Mouse (Mus musculus) layer of hippocampus, postnatal 25 days (tissue): Measurements from ENCODE around the gene Ctr9. TPM values are rescaled to one million over a fixed set of nuclear protein-coding genes. Genes with fewer than 3 reads are reported as not detected.

Experiments
- DNase-seq, 2 experiments: peaks; one replicate each; pipeline ENCODE4 v3.0.0; 2022; ENCODE audit warnings: mixed read lengths in 2 of 2, low spot score in 1 of 2; ENCODE audit errors: extremely low spot score in 1 of 2
- total RNA-seq, 2 experiments: library from RNA; stranded (reverse); gene quantifications; 2 replicates each; pipeline ENCODE4 v1.2.3; 2021

Ctr9 gene
- total RNA-seq, 2 experiments from 2014 or later: 49.8 to 54.5 TPM

DNA sequence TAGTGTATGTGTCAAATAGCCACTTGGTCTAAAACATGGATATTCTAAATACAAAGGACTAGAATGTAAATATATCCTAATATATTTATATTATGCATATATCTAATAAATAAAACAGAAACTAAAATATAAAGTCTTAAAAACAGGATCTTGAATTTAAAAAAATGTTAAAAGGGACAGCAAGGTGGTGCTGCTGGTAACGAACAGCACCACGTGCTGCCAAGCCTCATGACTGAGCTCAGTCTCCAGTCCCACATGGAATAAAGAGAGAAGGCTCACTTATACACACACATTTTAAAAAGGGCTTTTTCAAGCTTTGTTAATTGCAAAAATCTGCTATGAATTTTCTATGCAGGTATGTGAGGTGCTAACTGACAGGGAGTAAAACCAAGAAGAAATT is 55.7 kb downstream of the Ctr9 start:
- DNase-seq: no peak

DNA sequence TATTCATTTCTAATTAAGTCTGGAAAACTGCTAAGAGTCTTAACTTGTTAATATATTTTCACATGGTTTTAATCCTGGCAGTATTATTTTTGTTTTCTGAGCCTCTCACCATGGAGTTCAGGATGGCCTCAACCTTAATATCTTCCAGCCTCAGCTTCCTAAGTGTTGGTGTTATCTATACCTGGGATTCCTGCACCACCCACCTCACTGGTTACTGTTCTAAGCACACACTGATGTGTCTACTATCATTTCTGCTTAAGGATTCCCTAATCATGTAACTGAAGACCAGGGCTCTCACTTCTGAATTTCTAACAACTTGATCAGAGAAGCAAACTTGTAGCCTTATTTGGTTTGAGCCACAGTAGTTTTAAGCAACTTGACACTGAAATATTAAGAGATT is 56.4 kb downstream of the Ctr9 start:
- no peak for DNase-seq

DNA sequence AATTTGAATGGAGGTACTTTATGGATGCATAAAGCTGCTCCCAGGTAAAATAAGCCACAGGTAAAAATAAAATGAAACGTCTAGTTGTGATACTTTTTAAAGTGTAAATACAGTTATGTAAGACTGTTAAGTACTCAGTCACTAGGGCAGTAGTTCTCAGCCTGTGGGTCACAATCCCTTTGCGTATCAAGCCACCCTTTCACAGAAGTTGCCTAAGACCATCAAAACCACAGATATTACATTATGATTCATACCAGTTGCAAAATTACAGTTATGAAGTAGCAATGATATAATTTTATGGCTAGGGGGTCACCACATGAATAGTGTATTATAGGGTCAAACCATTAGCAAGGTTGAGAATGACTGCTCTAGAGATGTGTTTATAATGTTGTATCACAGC is 66.4 kb downstream of the Ctr9 start:
- no peak for DNase-seq

DNA sequence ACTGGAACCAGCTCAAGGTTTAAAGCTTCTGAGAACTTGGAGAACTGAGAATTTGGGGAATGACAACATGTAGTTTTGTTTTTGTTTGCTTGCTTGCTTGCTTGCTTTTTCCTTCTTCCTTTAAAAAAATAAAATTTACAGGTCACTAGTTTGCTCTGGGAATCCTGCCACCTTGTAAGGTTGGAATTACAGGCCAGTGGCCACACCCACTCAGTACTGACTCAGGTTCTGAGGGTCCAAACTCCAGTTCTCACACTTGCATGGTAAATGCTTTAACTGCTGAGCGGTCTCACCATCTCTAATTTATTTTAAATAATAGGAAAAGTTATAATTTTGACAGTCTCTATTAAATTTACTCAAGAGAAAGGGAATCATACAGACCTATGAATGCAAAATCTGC is 69.4 kb downstream of the Ctr9 start:
- DNase-seq: no peak

Other genes with a start within 250 kb of the Ctr9 start
- 10 to 100 TPM; 74.9 to 81.6 TPM for gene Rnf141, start 184.5 kb upstream of the Ctr9 start, total RNA-seq
- gene Lyve1, start 165.7 kb upstream of the Ctr9 start, total RNA-seq: 1 to 10 TPM in 1 of 2 experiments, under 1 TPM in 1; 0.85 to 1.5 TPM
- gene Mrvi1, start 46.5 kb upstream of the Ctr9 start, total RNA-seq: 1 to 10 TPM; 3.6 TPM
- 100 to 1,000 TPM; 649 to 659 TPM for gene Eif4g2, start 54.1 kb downstream of the Ctr9 start, total RNA-seq